Comparison of ENCODE assay signal across 15 mouse cellular contexts in genomic region chr3:126723458-126723857, GRCm38 (mm10).
DNase-seq lines count a peak whose midpoint lies in the region; ATAC-seq and TF ChIP-seq lines count a peak whose summit lies in the region.
"Had no signal": no experiment of that assay in that cellular context is flagged by ENCODE, and none has a peak within 500 bp of the region (broad histone marks: within the 10 kb centered on the region; RNA-seq: fewer than 3 reads in every experiment).

No protein-coding gene starts in this region.

- H3K79me2 ChIP-seq in heart, adult 2 months (replicated peaks; ENCODE audit: control insufficient read depth, insufficient read depth, low read length), result peaks cover 2% of the 10 kb centered on the region; the same call in 1 of the 2 replicates

- peak overlapping the region; percentile 83 for H3K27ac ChIP-seq in heart, adult 2 months
- H3K27ac ChIP-seq in midbrain, embryonic 15.5 days, result peak overlapping the region; percentile 16; the same call in 1 of the 2 replicates
- H3K27ac ChIP-seq in midbrain, embryonic 11.5 days (ENCODE audit: low read depth, low read length), result no peak overlapping the region
- peak overlapping the region; percentile 38 for H3K27ac ChIP-seq in forebrain, embryonic 16.5 days (ENCODE audit: low read length)
- peak overlapping the region; percentile 37; the same call in 1 of the 2 replicates for H3K27ac ChIP-seq in olfactory bulb, adult 2 months (ENCODE audit: insufficient read depth, low read depth, low read length)
- H3K27ac ChIP-seq: embryonic facial prominence, embryonic 13.5 days; midbrain, embryonic 10.5 days; stomach, embryonic 15.5 days had no signal

- peak; percentile 13; the same call in 1 of the 2 replicates for TF ChIP-seq CTCF in heart, adult 2 months (IDR thresholded peaks at IDR 0.05)
- no peak for TF ChIP-seq CTCF in olfactory bulb, adult 2 months (IDR thresholded peaks at IDR 0.05; ENCODE audit: insufficient read depth, low read depth, low read length)

- H3K4me3 ChIP-seq in heart, adult 2 months, result no peak overlapping the region
- H3K4me3 ChIP-seq in midbrain, embryonic 15.5 days, result no peak overlapping the region
- no peak overlapping the region for H3K4me3 ChIP-seq in midbrain, embryonic 11.5 days (ENCODE audit: low read depth, low read length)
- H3K4me3 ChIP-seq in forebrain, embryonic 16.5 days (replicated peaks; ENCODE audit: low read length), result no peak overlapping the region
- no peak overlapping the region for H3K4me3 ChIP-seq in olfactory bulb, adult 2 months (ENCODE audit: insufficient read depth, low read depth, low read length)
- H3K4me3 ChIP-seq: embryonic facial prominence, embryonic 13.5 days; midbrain, embryonic 10.5 days; stomach, embryonic 15.5 days had no signal

- no peak overlapping the region for H3K4me2 ChIP-seq in midbrain, embryonic 15.5 days
- no peak overlapping the region for H3K4me2 ChIP-seq in midbrain, embryonic 11.5 days
- no peak overlapping the region for H3K4me2 ChIP-seq in forebrain, embryonic 16.5 days (ENCODE audit: low read length)
- H3K4me2 ChIP-seq: embryonic facial prominence, embryonic 13.5 days; stomach, embryonic 15.5 days had no signal

- DNase-seq in heart, adult 2 months, result peak in 1 of 2 experiments; percentile 33
- no peak for DNase-seq in heart, postnatal 14 days
- DNase-seq in midbrain, embryonic 11.5 days (ENCODE audit: low spot score, missing footprints), result no peak
- DNase-seq in spleen, postnatal 14 days (ENCODE audit: low spot score in 2 of 2), result no peak
- DNase-seq: adrenal gland, postnatal 14 days; kidney, postnatal 10 days; thymus, postnatal 36 days had no signal

- intact Hi-C loops in heart, adult 2 months (cut with DNase I), result no loop called here
- intact Hi-C loops in heart, postnatal 14 days (cut with DNase I), result no loop called here

- peaks cover 9% of the 10 kb centered on the region for H3K36me3 ChIP-seq in heart, adult 2 months (ENCODE audit: control insufficient read depth, insufficient read depth, low read length)
- H3K36me3 ChIP-seq in midbrain, embryonic 15.5 days (replicated peaks), result no peaks in the 10 kb centered on the region
- H3K36me3 ChIP-seq in midbrain, embryonic 11.5 days (ENCODE audit: control insufficient read depth, insufficient read depth, low read length), result no peaks in the 10 kb centered on the region
- no peaks in the 10 kb centered on the region for H3K36me3 ChIP-seq in forebrain, embryonic 16.5 days (ENCODE audit: control insufficient read depth, insufficient read depth)
- H3K36me3 ChIP-seq: embryonic facial prominence, embryonic 13.5 days; midbrain, embryonic 10.5 days; stomach, embryonic 15.5 days had no signal

- no peak for TF ChIP-seq EP300 in heart, adult 2 months (IDR thresholded peaks at IDR 0.05; ENCODE audit: insufficient read depth, low read depth, low read length)

- no peak overlapping the region for H3K9ac ChIP-seq in heart, adult 2 months (ENCODE audit: low read depth, low read length)
- H3K9ac ChIP-seq in midbrain, embryonic 15.5 days, result no peak overlapping the region
- no peak overlapping the region for H3K9ac ChIP-seq in midbrain, embryonic 11.5 days (ENCODE audit: low read length)
- no peak overlapping the region for H3K9ac ChIP-seq in forebrain, embryonic 16.5 days (replicated peaks; ENCODE audit: low read depth, low read length)
- H3K9ac ChIP-seq: embryonic facial prominence, embryonic 13.5 days; stomach, embryonic 15.5 days had no signal

- ATAC-seq in midbrain, embryonic 15.5 days (replicated peaks), result no peak
- no peak for ATAC-seq in midbrain, embryonic 11.5 days (ENCODE audit: low FRiP score)
- peak; percentile 49 for ATAC-seq in forebrain, embryonic 16.5 days
- ATAC-seq: inflammation-experienced regulatory T-cells, adult 6 months; lung, postnatal 0 days had no signal

- H3K27me3 ChIP-seq in heart, adult 2 months (ENCODE audit: control insufficient read depth, insufficient read depth, low read length), result no peaks in the 10 kb centered on the region
- H3K27me3 ChIP-seq in midbrain, embryonic 15.5 days (replicated peaks), result no peaks in the 10 kb centered on the region
- H3K27me3 ChIP-seq in midbrain, embryonic 11.5 days (ENCODE audit: control insufficient read depth, insufficient read depth, low read length), result no peaks in the 10 kb centered on the region
- H3K27me3 ChIP-seq in forebrain, embryonic 16.5 days (replicated peaks; ENCODE audit: control insufficient read depth, insufficient read depth, low read length), result no peaks in the 10 kb centered on the region
- H3K27me3 ChIP-seq: embryonic facial prominence, embryonic 13.5 days; stomach, embryonic 15.5 days had no signal

- peaks cover 2% of the 10 kb centered on the region for H3K4me1 ChIP-seq in heart, adult 2 months (ENCODE audit: control insufficient read depth, insufficient read depth, low read length)
- H3K4me1 ChIP-seq in midbrain, embryonic 15.5 days, result no peaks in the 10 kb centered on the region
- no peaks in the 10 kb centered on the region for H3K4me1 ChIP-seq in midbrain, embryonic 11.5 days (ENCODE audit: control insufficient read depth, insufficient read depth, low read length)
- H3K4me1 ChIP-seq in forebrain, embryonic 16.5 days (replicated peaks; ENCODE audit: control insufficient read depth, insufficient read depth, low read length), result peaks cover 7% of the 10 kb centered on the region
- 0 out of 2 replicates have a peak, but pooled peaks cover 2% of the 10 kb centered on the region for H3K4me1 ChIP-seq in olfactory bulb, adult 2 months (ENCODE audit: control insufficient read depth, insufficient read depth, low read length)
- H3K4me1 ChIP-seq: embryonic facial prominence, embryonic 13.5 days; midbrain, embryonic 10.5 days; stomach, embryonic 15.5 days had no signal

- TF ChIP-seq POLR2A in heart, adult 2 months (IDR thresholded peaks at IDR 0.05; ENCODE audit: insufficient read depth, low read depth, low read length), result no peak
- TF ChIP-seq POLR2A in olfactory bulb, adult 2 months (IDR thresholded peaks at IDR 0.05; ENCODE audit: insufficient read depth, low read depth, low read length), result no peak

- no peaks in the 10 kb centered on the region for H3K9me3 ChIP-seq in midbrain, embryonic 15.5 days
- H3K9me3 ChIP-seq in midbrain, embryonic 11.5 days (ENCODE audit: control insufficient read depth, low read length), result no peaks in the 10 kb centered on the region
- H3K9me3 ChIP-seq in forebrain, embryonic 16.5 days (ENCODE audit: control insufficient read depth, low read length), result no peaks in the 10 kb centered on the region
- H3K9me3 ChIP-seq: embryonic facial prominence, embryonic 13.5 days; midbrain, embryonic 10.5 days; stomach, embryonic 15.5 days had no signal

- 60% methylated on average over 5 of the region's 5 CpGs for WGBS in heart, adult 2 months
- WGBS in midbrain, embryonic 15.5 days, result 66% methylated on average over 5 of the region's 5 CpGs
- 79% methylated on average over 5 of the region's 5 CpGs for WGBS in midbrain, embryonic 11.5 days
- 51% methylated on average over 5 of the region's 5 CpGs for WGBS in forebrain, embryonic 16.5 days
- WGBS in olfactory bulb, adult 2 months, result 57% methylated on average over 5 of the region's 5 CpGs
